Mouse (Mus musculus) heart, embryonic 12.5 days (tissue): Measurements from ENCODE around the gene Idi2. TPM values are rescaled to one million over a fixed set of nuclear protein-coding genes. Genes with fewer than 3 reads are reported as not detected.
A peak's percentile ranks its signal among the peaks of the same experiment; 100 is the strongest.
"Not testable (repeated sequence)": the region's sequence is repeated elsewhere in the genome, so short reads cannot be mapped to it uniquely, and the experiment has no call there.

Source experiments
- ATAC-seq: fragments of 200-750 bp; cut with Nextera tagmentation; 2 replicates; pipeline ENCODE4 v1.8.0; 2017; ENCODE audit warnings: moderate TSS enrichment, moderate library complexity; ENCODE audit not compliant: insufficient number of reproducible peaks, low FRiP score
- H3K27ac ChIP-seq: fragments of 300-500 bp; sonication (generic); 2 replicates; pipeline ENCODE4 v1.5.1; 2016; ENCODE audit warnings: mild to moderate bottlenecking, moderate library complexity; ENCODE audit not compliant: poor library complexity, severe bottlenecking
- H3K27me3 ChIP-seq: fragments of 300-500 bp; sonication (generic); replicated peaks from 2 replicates; pipeline ENCODE4 v1.6.1; 2016; ENCODE audit warnings: mild to moderate bottlenecking, moderate library complexity
- H3K36me3 ChIP-seq: fragments of 300-500 bp; sonication (generic); 2 replicates; pipeline ENCODE4 v1.6.1; 2016; ENCODE audit warnings: mild to moderate bottlenecking, moderate library complexity
- H3K4me1 ChIP-seq: fragments of 300-500 bp; sonication (generic); replicated peaks from 2 replicates; pipeline ENCODE4 v1.6.1; 2016; ENCODE audit warnings: mild to moderate bottlenecking
- H3K4me2 ChIP-seq: fragments of 300-500 bp; sonication (generic); 2 replicates; pipeline ENCODE4 v1.6.1; 2016; ENCODE audit warnings: mild to moderate bottlenecking, moderate library complexity
- H3K4me3 ChIP-seq: fragments of 300-500 bp; sonication (generic); 2 replicates; pipeline ENCODE4 v1.5.1; 2016; ENCODE audit warnings: mild to moderate bottlenecking
- H3K9ac ChIP-seq: fragments of 300-500 bp; sonication (generic); 2 replicates; pipeline ENCODE4 v1.6.1; 2016; ENCODE audit warnings: mild to moderate bottlenecking, moderate library complexity
- H3K9me3 ChIP-seq: fragments of 300-500 bp; sonication (generic); replicated peaks from 2 replicates; pipeline ENCODE4 v1.6.1; 2016; ENCODE audit warnings: mild to moderate bottlenecking, moderate library complexity
- WGBS: fragments of 180-500 bp; shearing (Covaris S2); methylation state at CpG from one replicate; pipeline ENCODE4 v1.1.7; 2016; 5-methylcytosine and 5-hydroxymethylcytosine counted together
- polyA plus RNA-seq: library from polyadenylated mRNA; unstranded; fragments of >200 nt; fragmentation: Nextera tagmentation; extraction: Ambion mirVana; gene quantifications from 2 replicates; pipeline ENCODE4 v1.2.1, GENCODE M21; 2016

Idi2 gene
- polyA plus RNA-seq, result not detected in 2 replicates

- H3K4me3 ChIP-seq, H3K27ac ChIP-seq, H3K9ac ChIP-seq, H3K9me3 ChIP-seq, H3K27me3 ChIP-seq, H3K4me2 ChIP-seq, H3K4me1 ChIP-seq, H3K36me3 ChIP-seq, ATAC-seq: not testable (repeated sequence)
Observed at GRCm38 (mm10) chr13:8952563-8952962, at the start of gene Idi2. Gene Idi2 (plus strand): TSS chr13:8952863.

- H3K4me2 ChIP-seq, H3K36me3 ChIP-seq, H3K27ac ChIP-seq, H3K27me3 ChIP-seq, H3K4me3 ChIP-seq, H3K9ac ChIP-seq, ATAC-seq, H3K4me1 ChIP-seq: not testable (repeated sequence)
- H3K9me3 ChIP-seq, result peaks cover 21% of the 10 kb centered on the region
- 76% methylated on average over 2 of the region's 2 CpGs for WGBS
Observed at GRCm38 (mm10) chr13:8905986-8906385, 46.7 kb upstream of the Idi2 start.

GRCm38 (mm10) chr13:8913890-8914289 is 38.8 kb upstream of the Idi2 start:
- H3K27me3 ChIP-seq, H3K4me2 ChIP-seq, H3K9ac ChIP-seq, ATAC-seq, H3K27ac ChIP-seq, H3K4me3 ChIP-seq, H3K4me1 ChIP-seq, H3K36me3 ChIP-seq, H3K9me3 ChIP-seq: not testable (repeated sequence)
- 92% methylated on average over 8 of the region's 8 CpGs for WGBS

DNA sequence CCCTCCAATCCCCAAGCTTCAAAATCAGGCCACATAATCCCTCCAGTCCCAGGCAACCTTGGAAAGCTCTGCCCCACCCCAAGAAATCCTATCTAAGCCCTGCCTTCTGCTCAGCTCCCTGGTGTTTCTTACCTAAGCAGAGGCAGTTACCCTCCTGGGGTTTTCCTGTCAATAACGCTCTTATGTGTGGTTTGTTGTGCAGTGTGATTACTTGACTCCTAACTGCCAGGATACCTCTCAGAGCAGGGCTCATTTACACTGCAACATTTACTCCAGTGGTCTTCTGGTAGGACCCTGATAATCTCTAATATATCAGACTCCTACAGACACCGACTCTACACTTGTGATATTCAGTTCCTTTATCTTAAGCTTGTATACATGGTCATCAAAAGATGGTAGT is 19.2 kb upstream of the Idi2 start:
- Histone ChIP-seq H3K4me1 (no peaks in the 10 kb centered on the region), H3K9ac (no peak overlapping the region), H3K4me2 (no peak overlapping the region), H3K9me3 (no peaks in the 10 kb centered on the region), H3K27me3 (no peaks in the 10 kb centered on the region), H3K27ac (no peak overlapping the region), H3K36me3 (no peaks in the 10 kb centered on the region), H3K4me3 (no peak overlapping the region)
- ATAC-seq, result no peak
- WGBS, result 40% methylated on average over 2 of the region's 2 CpGs

DNA sequence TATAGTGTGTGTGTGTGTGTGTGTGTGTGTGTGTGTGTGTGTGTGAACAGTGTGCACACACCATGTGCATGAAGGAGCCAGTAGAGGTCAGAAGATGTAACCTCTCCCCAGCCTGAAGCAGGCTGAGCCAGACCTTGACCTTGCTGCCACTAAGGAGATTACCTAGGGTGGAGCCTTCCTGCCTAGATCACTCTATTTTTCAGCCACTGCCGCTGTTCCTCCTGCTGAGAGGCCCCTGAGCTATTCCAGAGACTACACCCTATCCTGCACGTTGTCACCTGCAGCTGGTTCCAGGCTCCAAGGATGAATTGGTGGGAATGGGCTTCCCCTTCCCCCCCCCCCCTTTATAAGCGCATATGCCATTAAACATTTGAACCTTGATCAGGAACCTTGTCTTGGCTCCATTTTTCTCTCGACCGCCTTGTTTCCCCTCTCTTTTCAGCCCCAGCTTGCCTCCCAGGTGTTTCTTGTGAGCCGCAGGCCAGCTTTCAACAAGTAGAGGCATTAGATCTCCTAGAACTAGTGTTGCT is 15.0 kb upstream of the Idi2 start:
- not testable (repeated sequence) for H3K36me3 ChIP-seq, H3K9me3 ChIP-seq
- 70% methylated on average over 6 of the region's 6 CpGs for WGBS

DNA sequence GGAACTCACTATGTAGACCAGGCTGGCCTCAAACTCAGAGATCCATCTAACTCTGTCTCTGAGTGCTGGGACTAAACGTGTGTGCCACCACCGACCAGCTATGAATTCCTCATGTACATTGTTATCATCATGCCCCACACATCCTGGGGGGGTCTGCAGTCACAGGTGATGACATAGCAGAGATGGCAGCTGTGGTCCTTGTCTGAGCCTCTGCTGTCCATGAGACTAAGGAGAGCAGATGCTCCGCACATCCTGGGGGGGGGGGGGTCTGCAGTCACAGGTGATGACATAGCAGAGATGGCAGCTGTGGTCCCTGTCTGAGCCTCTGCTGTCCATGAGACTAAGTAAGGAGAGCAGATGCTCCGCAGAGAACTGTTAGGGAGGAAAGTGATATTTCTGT is 11.6 kb upstream of the Idi2 start:
- not testable (repeated sequence) for H3K9ac ChIP-seq, ATAC-seq, H3K4me3 ChIP-seq, H3K27me3 ChIP-seq, H3K36me3 ChIP-seq, H3K9me3 ChIP-seq, H3K4me2 ChIP-seq, H3K27ac ChIP-seq, H3K4me1 ChIP-seq
- 69% methylated on average over 4 of the region's 4 CpGs for WGBS

More for the DNA sequence above, 15.0 kb upstream of the Idi2 start:
- H3K4me1 ChIP-seq, H3K27ac ChIP-seq, H3K4me3 ChIP-seq, H3K27me3 ChIP-seq, ATAC-seq, H3K9ac ChIP-seq, H3K4me2 ChIP-seq: not testable (repeated sequence)

- H3K27ac ChIP-seq, H3K9ac ChIP-seq, H3K36me3 ChIP-seq, H3K9me3 ChIP-seq, H3K4me2 ChIP-seq, H3K4me1 ChIP-seq, ATAC-seq, H3K4me3 ChIP-seq, H3K27me3 ChIP-seq: not testable (repeated sequence)
- WGBS, result 70% methylated on average over 1 of the region's 5 CpGs
Observed at GRCm38 (mm10) chr13:8941701-8942100, 11.0 kb upstream of the Idi2 start.

DNA sequence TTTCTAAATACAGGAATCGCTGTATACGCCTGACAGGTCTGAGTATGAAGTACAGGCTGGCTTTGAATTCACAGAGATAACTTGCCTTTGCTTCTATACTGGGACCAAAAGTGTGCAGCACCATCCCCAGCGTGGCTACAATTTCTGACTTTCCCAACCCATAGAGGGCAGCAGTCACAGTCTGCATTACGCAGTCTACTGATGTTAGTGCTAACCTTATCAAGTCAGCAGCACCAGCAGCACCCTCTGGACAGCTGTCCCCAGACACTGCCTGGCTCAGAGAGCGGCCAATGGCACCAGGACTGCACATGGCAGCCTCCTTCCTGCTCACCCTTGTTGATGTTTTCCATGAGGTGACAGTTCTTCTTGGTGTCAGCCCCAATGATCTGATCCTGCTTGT is 8.8 kb upstream of the Idi2 start:
- no CpG with 5 or more reads among the region's 5 CpGs for WGBS
- not testable (repeated sequence) for H3K27ac ChIP-seq, H3K4me3 ChIP-seq, H3K9ac ChIP-seq, H3K36me3 ChIP-seq, H3K9me3 ChIP-seq, H3K27me3 ChIP-seq, H3K4me2 ChIP-seq, H3K4me1 ChIP-seq, ATAC-seq

- not testable (repeated sequence) for ATAC-seq, H3K9ac ChIP-seq, H3K4me3 ChIP-seq, H3K4me1 ChIP-seq, H3K27me3 ChIP-seq, H3K9me3 ChIP-seq, H3K4me2 ChIP-seq, H3K36me3 ChIP-seq, H3K27ac ChIP-seq
Observed at GRCm38 (mm10) chr13:8948131-8948530, 4.5 kb upstream of the Idi2 start, which contains the start of gene Gm9745. Gene Gm9745 (minus strand): TSS chr13:8948231.

DNA sequence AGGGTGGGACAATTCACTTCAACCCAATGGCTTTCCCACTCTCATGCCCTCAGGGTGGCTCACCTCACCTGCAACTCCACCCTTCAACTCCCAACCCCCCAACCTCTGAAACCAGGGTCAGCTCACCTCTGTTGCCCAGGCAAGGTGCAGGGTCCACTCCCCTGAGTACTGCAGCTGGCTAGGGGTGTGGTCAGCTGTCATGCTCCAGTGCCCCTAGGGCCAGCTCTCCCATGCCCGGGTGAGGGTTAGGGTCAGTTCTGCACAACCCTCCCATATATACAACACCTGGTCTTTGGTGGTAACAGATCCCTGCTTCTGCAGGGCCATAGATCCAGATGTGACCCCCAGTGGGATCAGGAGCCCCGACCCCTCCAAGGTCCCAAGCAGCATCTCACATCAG is 2.5 kb downstream of the Idi2 start:
- not testable (repeated sequence) for H3K9me3 ChIP-seq, H3K27ac ChIP-seq, H3K4me3 ChIP-seq, H3K36me3 ChIP-seq, H3K9ac ChIP-seq, H3K4me1 ChIP-seq, H3K27me3 ChIP-seq, H3K4me2 ChIP-seq
- 0 out of 2 replicates have a peak, but pooled peaks have one; percentile 22 for ATAC-seq
- WGBS, result 87% methylated on average over 2 of the region's 2 CpGs

DNA sequence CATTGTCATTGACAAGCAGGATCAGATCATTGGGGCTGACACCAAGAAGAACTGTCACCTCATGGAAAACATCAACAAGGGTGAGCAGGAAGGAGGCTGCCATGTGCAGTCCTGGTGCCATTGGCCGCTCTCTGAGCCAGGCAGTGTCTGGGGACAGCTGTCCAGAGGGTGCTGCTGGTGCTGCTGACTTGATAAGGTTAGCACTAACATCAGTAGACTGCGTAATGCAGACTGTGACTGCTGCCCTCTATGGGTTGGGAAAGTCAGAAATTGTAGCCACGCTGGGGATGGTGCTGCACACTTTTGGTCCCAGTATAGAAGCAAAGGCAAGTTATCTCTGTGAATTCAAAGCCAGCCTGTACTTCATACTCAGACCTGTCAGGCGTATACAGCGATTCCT is 4.2 kb downstream of the Idi2 start:
- H3K4me1 ChIP-seq, H3K4me3 ChIP-seq, H3K9me3 ChIP-seq, H3K27ac ChIP-seq, H3K9ac ChIP-seq, H3K4me2 ChIP-seq, ATAC-seq, H3K36me3 ChIP-seq, H3K27me3 ChIP-seq: not testable (repeated sequence)
- WGBS, result no CpG with 5 or more reads among the region's 5 CpGs

- not testable (repeated sequence) for ATAC-seq, H3K36me3 ChIP-seq, H3K4me2 ChIP-seq, H3K4me3 ChIP-seq, H3K9me3 ChIP-seq, H3K4me1 ChIP-seq, H3K27ac ChIP-seq, H3K9ac ChIP-seq, H3K27me3 ChIP-seq
- WGBS, result 63% methylated on average over 1 of the region's 5 CpGs
Observed at GRCm38 (mm10) chr13:8959058-8959457, 6.4 kb downstream of the Idi2 start.
